15 mouse cellular contexts compared by ENCODE assay signal in the genomic region with DNA sequence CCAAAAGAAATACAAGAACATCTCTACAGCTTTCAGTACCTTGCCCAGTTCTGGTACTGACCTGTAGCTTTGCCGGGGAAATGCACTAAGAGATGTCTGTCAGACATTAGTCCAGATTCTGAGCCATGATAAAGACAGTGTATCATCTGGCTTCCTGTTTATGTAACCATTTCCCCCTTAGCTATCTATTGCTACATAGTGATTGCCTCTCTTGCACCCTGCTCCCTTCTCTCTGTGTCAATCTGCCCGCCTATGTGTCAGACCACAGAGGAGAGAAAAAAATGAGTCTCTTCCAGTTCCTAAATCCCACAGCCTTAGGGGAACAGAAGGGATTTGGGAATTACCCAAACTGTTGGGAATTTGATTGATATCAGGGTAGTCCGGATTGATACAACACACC. TPM values are rescaled to one million over a fixed set of nuclear protein-coding genes. Genes with fewer than 3 reads are reported as not detected.
"Had no signal": no experiment of that assay in that cellular context is flagged by ENCODE, and none has a peak within 500 bp of the region (broad histone marks: within the 10 kb centered on the region; RNA-seq: fewer than 3 reads in every experiment).

No protein-coding gene starts in this region.

- H3K36me3 ChIP-seq: limb, embryonic 12.5 days; lung, embryonic 15.5 days; midbrain, embryonic 15.5 days; neural tube, embryonic 12.5 days had no signal

- H3K27ac ChIP-seq: layer of hippocampus, adult 2 months; limb, embryonic 12.5 days; lung, embryonic 15.5 days; midbrain, embryonic 15.5 days; neural tube, embryonic 12.5 days had no signal

- H3K4me3 ChIP-seq: layer of hippocampus, adult 2 months; limb, embryonic 12.5 days; lung, embryonic 15.5 days; midbrain, embryonic 15.5 days; neural tube, embryonic 12.5 days had no signal

- H3K4me2 ChIP-seq: limb, embryonic 12.5 days; lung, embryonic 15.5 days; midbrain, embryonic 11.5 days; midbrain, embryonic 15.5 days; neural tube, embryonic 12.5 days had no signal

- H3K9me3 ChIP-seq: limb, embryonic 12.5 days; lung, embryonic 15.5 days; midbrain, embryonic 15.5 days; neural tube, embryonic 12.5 days had no signal

- H3K4me1 ChIP-seq: midbrain, embryonic 15.5 days; neural tube, embryonic 12.5 days had no signal

- H3K27me3 ChIP-seq: limb, embryonic 12.5 days; lung, embryonic 15.5 days; midbrain, embryonic 15.5 days; neural tube, embryonic 12.5 days had no signal

- ATAC-seq: intestine, postnatal 0 days; midbrain, embryonic 15.5 days had no signal

- DNase-seq: kidney, adult 8-10 months; kidney, postnatal 10 days; kidney, postnatal 4 days; thymus, adult 2 months; thymus, postnatal 36 days had no signal

- H3K9ac ChIP-seq: limb, embryonic 12.5 days; lung, embryonic 15.5 days; midbrain, embryonic 15.5 days; neural tube, embryonic 12.5 days had no signal

RNA-seq across cellular contexts. Expression of a gene that starts 52.2 kb away (rescaled TPM):
- total RNA-seq: liver, adult 2 months; monocyte, adult 5-6 weeks; neutrophil, adult 5-6 weeks had no signal
- polyA plus RNA-seq: liver, adult 2 months had no signal
